Mouse (Mus musculus) c-Kit-negative CD71-positive TER-119-positive erythroid progenitor cells, embryonic 14.5 days (primary cell): ENCODE measurements around the gene Rab3b.

Experiments
- DNase-seq: peaks from one replicate; pipeline ENCODE4 v3.0.0-alpha.2; 2013; ENCODE audit warnings: low read depth, low spot score

Rab3b gene

GRCm38 (mm10) chr4:108878963-108879822, at the start of gene Rab3b:
TSS of gene Rab3b (plus strand) at chr4:108879063.
- peak; percentile 47 for DNase-seq

DNA sequence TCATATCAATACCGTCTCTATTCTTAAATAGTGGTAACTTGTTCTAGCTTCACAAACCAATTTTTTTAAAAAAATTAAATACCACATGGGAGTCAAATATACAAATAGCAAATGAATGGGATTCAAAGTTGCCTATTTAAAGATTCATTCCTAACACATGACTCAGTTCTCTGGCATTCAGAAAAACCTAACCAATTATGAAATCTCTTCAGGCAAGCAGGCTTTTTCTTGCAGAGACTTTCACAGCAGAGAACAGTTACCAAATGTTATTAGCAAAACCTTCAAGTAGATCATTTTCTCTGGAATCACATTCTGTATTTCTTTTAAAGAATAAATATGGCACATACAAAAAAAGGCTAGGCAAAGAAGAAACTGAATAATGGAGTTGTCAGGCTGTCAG, 48.2 kb upstream of the Rab3b start:
- no peak for DNase-seq

DNA sequence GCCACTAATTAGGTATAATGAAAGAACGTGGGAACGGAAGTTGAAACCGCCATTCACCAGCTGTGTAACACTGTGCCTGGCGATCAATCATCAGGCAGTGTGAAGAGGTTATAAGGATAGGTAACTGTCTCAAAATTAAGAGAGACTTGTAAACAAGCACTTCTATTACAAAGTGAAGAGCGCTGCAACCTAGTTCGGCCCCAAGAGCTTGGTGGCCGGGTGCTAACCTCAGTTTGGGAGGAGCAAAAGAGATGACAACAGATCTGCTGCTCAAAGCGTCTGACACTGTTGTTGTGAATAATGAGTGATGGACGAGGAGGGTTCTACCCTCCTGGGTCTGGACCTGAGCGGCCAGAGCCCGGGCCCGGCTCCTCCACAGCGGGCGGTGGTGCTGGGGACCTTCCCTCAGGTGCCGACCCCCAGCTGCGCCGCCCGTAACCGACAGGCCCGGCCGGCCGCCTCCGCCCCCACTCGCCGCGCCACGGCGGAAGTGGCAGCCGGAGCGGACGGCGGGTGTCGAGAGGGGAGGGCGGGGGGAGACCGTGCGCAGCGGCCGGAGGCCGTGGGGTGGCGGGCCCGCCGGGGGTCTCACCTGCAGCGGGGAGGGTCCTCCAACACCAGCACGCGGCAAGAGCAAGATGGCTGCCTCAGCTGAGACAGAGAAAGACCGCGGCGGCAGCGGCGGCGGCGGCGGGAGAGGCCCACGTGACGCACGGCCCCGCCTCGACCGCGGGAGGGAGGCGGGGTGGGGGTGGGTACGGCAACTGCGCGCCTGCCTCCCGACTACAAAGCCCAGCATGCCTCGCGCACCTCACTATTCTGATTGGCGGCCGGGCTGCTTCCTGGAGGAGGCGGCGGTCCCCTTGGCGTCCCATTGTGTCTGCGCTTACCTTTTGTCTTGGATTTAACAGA, 45.7 kb upstream of the Rab3b start, which contains the start of gene Btf3l4:
Gene Btf3l4, minus strand, starts transcription at position 699 of the 912 bp plus-strand sequence.
- DNase-seq, result peak; percentile 82

GRCm38 (mm10) chr4:108833828-108834114, 45.1 kb upstream of the Rab3b start:
- no peak for DNase-seq

DNA sequence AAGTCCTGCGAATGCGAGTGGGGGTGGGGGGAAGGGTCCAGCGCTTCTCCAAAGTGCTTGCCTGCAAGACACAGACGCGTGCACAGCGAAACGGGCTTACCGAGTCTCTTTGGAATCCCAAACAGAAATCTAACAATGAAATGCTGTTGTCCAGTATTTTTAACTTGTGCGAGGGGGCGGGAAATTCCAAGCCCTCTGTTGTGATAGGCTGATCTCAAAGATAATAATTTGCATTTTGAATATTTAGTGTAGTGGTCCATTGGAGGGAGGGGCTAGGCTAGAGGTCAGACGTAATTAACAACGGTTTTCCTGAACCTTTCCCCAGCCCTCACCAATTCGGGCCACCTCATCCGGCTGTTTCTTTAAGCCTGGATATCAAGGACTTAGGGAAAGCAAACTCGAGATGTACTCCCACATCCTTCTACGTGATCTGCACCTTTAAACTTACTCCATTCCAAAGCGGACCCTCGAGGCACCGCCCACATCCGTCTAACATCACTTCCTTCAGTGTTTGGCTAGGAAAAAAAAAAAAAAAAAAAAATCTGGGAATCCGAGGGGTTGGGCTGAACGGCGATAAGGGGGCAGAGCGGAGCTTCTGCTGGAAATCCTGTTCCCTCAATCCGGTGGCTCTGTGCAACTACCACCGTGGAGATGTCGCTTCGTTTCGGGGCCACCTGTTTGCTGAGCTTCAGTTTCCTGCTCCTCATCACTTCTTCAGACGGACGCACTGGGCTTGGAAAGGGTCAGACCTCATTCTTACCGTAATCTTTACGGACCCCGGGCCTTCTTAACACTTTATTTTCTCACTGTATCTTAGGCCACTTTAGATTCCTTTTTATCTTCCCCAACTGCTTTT, 44.5 kb upstream of the Rab3b start, which contains the start of gene Txndc12:
Gene Txndc12, plus strand, starts transcription at position 487 of the 856 bp plus-strand sequence.
- DNase-seq, result peak; percentile 37

- DNase-seq, result no peak
Measured at GRCm38 (mm10) chr4:108834971-108835311, 43.9 kb upstream of the Rab3b start.

DNA sequence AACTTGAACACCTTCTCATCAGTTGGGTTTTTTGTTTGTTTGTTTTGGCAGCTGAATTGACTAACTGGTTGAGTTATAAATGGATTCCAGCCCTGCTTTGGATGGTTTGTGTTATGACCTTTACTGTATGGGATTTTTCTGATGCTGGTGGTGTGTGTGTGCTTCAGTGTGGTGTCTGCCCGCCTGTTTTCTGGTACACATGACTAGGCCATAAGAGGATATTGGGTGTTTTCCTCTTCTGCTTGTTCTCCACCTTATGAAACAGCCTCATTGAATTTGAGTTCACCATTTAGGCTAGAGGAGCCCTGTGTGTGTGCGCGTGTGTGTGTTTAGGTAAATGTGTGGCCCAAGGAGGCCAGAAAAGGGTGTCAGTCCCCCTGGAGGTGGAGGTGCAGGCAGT, 43.4 kb upstream of the Rab3b start:
- DNase-seq, result no peak

DNA sequence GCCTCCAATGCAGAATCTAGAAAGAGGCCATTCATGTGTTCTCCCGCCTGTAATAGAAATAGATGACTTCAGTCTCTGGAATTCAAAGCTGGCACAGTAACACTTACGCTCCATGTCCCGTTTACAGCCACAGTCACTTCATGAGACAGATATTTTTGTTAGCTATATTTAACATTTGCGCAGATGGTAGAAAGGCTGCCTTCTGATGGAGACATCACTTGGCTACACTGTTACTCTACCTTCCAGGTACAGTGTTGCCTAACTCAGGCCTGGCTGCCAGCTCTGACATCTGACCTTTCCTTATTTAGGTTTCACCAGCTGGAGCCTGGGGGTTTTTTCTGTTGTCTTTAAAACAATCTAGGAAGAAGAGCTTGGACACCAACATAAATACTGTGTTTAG, 40.8 kb upstream of the Rab3b start:
- no peak for DNase-seq

DNA sequence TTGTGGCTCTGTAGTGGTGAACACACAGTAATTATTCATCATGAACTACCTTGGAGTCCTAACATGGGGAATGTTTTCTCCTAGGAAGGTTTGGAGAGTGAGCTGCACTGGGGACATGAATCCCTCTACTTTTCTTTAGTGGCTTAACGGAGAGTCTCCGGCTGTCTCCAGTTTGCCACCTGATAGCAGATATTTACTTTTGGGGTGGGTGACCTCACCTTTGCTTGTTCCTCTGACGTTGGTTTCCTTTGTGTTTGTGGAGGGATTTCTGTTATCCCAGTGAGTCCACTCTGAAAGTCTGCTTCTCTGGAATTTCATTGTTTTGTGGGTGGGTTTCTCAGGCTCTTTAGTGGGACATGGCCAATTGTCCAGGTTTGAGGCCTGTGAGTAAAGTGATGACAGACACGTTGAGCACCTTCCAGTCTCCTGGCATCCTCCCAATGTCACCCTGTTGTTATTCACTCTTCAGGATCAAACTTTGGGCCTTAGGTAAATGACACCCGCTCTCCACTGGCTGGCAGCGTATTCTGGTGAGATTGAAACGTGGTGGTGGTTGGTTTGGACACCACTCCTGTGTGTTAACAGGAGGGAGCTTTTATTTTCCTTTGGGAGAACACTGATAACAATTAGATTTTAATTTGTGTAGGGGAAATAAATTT, 36.8 kb upstream of the Rab3b start:
- DNase-seq, result no peak

GRCm38 (mm10) chr4:108843336-108843735, 35.5 kb upstream of the Rab3b start:
- no peak for DNase-seq

GRCm38 (mm10) chr4:108845824-108846569, 32.9 kb upstream of the Rab3b start:
- no peak for DNase-seq

DNA sequence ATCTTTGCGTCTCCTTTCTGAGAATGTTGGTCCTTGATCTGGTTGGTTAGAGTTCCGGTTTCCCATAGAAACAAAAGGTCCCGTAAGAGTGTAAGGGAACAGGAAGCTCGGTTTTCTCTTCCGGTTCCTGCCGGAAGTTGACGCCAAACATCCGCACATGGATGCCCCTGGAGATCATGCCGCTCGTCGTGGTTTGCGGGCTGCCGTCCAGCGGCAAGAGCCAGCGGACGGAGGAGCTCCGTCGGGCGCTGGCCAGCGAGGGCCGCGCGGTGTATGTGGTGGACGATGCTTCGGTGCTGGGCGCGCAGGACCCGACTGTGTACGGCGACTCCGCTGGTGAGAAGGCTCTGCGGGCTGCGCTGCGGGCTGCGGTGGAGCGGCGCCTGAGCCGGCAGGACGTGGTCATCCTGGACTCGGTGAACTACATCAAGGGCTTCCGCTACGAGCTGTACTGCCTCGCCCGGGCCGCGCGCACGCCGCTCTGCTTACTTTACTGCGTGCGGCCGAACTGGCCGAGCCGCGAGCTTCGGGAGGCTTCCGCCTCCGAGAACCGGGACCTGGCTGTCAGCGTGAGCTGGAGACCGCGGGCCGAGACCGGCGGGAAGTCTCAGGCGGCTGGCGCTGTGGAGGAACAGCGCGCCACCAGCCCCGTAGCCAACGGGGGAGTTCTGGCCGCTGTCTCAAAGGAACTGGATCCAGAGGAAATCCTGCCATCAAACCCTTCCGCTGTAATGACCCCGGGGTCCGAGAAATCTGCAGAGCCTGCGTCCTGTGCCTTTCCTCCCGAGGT, 31.0 kb upstream of the Rab3b start, which contains the start of gene Kti12:
Gene Kti12, plus strand, starts transcription at position 71 of the 790 bp plus-strand sequence.
- peak; percentile 68 for DNase-seq

GRCm38 (mm10) chr4:108848505-108848848, 30.4 kb upstream of the Rab3b start, which contains the start of gene A730015C16Rik:
TSS of gene A730015C16Rik (minus strand) at chr4:108848619.
- no peak for DNase-seq

DNA sequence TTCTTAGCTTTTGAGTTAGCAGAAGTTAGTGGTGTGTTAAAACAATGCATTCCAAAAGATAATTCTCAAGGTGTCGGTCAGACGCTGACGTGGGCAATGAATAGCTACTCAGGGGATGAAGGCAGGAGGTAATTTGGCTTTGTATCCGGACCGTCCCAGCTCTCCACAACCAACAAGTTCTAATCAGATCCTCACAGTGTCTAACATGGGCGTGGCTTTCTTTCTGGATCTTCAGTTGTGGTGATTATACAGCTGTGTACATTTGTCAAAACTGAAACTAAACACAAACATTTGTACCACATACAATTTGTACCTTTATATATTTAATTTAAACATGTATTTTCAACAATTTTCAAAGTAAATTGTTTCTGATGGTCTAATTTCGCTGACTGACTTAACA, 12.1 kb upstream of the Rab3b start:
- no peak for DNase-seq

DNA sequence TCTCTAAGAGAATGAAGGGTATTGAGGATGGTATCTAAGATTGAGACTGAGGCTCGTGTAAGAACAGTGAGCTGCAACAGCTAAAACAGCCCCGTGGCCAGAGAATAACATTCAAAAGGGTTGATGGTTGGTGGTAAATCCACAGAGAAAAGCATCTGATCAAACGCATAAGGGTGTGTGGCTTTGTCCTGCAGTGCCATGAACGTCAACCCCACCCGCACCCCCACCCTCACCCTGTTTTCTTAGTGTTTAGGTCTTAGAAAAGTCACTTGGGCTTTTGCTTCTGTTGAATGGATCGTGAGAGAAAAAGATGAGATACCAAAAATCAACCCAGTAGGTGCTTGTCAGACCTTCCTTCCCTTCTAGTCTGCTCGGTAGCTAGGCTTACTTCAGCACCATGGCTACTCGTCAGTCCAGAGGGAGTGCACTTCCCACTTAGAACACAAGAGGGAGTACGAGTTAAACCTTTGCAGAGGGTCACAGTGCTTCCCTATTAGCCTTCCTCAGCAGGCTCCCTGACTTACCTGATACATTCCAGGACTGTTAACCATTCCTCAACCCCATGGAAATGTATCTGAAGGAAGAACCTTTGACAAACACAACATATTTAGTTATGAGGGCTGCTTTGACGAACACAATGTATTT, 9.0 kb upstream of the Rab3b start:
- peak; percentile 66 for DNase-seq

- DNase-seq, result no peak
Measured at GRCm38 (mm10) chr4:108873746-108874145, 5.1 kb upstream of the Rab3b start.

GRCm38 (mm10) chr4:108877901-108878300, 962 bp upstream of the Rab3b start:
- DNase-seq, result no peak

DNA sequence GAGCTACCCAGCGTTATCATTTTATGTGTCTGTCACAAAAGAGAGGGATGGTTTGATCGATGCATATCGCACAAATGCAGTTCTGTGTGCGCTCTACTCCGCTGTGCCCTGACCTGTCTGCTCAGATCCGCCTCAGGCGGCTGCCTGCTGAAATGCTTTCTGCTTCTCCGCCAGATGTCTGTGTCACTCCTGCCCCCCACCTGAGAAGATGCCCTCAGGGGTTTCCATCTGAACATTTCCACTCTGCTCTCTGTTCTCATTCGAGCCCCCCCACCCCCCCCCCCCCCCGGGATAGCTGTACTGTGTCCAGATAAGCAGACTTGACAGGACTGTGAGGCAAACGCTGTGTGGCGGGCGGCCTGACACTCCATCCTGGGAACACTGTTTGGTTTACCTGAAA, 5.0 kb downstream of the Rab3b start:
- DNase-seq, result no peak

- no peak for DNase-seq
Measured at GRCm38 (mm10) chr4:108887456-108887855, 8.6 kb downstream of the Rab3b start.
